Mouse (Mus musculus) left cerebral cortex, adult 11 months (tissue): ENCODE results near the gene Cyp4x1.

ENCODE experiments used
- DNase-seq: peaks from one replicate; pipeline ENCODE4 v3.0.0; 2022; ENCODE audit warnings: low spot score

Gene Cyp4x1

DNA sequence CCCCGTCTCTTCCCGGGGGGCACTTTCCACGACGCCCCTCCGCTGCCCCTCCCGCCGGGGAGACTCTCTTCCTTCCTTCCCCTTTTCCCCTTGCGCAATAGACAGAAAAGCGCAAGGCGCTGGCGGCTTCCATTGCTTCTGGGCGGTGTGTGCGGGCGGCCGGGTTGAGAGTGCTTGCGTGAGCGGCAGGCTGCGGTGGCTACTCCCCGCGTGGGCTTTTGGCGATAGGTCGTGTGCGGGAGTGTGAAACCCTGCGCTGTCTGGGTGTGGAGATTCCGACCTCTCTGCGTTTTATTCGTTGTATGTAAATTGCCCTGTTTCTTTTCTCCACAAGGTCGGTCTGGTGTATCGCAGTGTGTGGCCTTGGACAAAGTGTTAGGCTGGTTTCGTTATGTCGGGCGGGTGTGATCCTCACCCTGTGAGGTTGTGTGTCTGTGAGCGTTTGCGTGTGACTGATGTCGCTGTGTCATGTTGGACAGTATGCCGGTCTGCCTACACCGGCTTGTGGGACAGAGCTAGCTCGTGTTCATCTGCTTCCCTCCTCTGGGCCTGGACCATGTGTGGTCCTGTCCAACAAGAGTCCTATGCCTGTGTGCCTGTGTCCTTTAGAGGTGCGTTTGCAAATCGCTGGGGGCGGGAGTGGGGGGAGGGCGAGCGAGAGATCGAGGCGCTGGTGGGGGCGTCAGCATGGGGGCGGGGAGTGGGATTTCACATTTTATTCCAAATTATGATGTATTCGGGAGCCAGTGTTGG lies 77.0 kb downstream of the Cyp4x1 start:
- no peak for DNase-seq

DNA sequence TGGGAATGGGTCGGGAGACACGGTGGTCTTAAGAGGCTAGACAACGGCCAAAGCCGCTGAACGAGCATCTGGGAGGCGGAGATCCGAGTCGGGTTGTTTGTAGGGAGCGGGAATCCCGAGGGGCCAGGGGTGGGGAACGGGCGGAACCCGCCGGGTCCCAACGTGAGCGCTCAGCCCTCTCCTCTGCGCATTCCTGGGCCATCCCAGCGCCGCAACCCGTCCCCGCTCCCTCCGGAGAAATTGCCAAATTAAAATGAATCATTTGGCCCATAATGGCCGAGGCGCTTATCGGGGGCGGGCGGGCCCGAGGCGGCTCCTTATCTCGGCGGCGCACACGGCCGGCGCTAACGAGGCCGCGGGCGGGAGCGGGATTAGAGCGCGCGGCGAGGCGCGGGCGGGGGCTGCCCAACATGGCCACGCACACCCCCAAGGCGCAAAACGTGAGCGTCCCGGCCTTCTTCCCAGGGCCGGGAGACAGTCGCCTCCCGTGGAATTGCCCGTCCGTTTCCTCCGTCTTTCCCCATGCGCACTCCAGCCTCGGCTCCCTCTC lies 77.6 kb downstream of the Cyp4x1 start, which contains the start of gene Tal1:
TSS of gene Tal1 (plus strand) at position 56 of the 550 bp plus-strand sequence.
- DNase-seq, result no peak
